Mouse (Mus musculus) gastrocnemius, postnatal 10 days (tissue): ENCODE measurements around the gene Skap2. TPM values are rescaled to one million over a fixed set of nuclear protein-coding genes. Genes with fewer than 3 reads are reported as not detected.

ENCODE experiments used
- DNase-seq: peaks from one replicate; pipeline ENCODE4 v3.0.0; 2021; ENCODE audit warnings: mixed read lengths
- long read RNA-seq, 2 experiments: library from polyadenylated mRNA; stranded (forward); transcript quantifications; one replicate each; pipeline ENCODE4 v2.0.0; 2021
- total RNA-seq, 2 experiments: library from RNA; stranded (reverse); gene quantifications; 2 replicates each; pipeline ENCODE4 v1.2.3; 2021

Gene Skap2
- 1 to 10 TPM; 6.1 to 9.1 TPM for total RNA-seq
- long read RNA-seq, experiment 1, transcript Skap2-205 (13 exons, 3,382 nt), result major isoform, 8 of 9 reads
- long read RNA-seq, experiment 1, partial matches to known transcripts, result 0 of 9 reads
- long read RNA-seq, experiment 1, other reads (novel, unspliced or antisense), result 1 of 9 reads
- long read RNA-seq, experiment 2, transcript Skap2-205 (13 exons, 3,382 nt), result major isoform, 7 of 7 reads
- long read RNA-seq, experiment 2, partial matches to known transcripts, result 0 of 7 reads
- long read RNA-seq, experiment 2, other reads (novel, unspliced or antisense), result 0 of 7 reads

GRCm38 (mm10) chr6:52012409-52013244 lies at the start of gene Skap2:
Gene Skap2 (minus strand): TSS chr6:52012549.
- DNase-seq, result peak; percentile 98

GRCm38 (mm10) chr6:52058899-52059448 lies 46.6 kb upstream of the Skap2 start:
- no peak for DNase-seq

GRCm38 (mm10) chr6:52058120-52058519 lies 45.8 kb upstream of the Skap2 start:
- no peak for DNase-seq

- DNase-seq, result no peak
Measured at GRCm38 (mm10) chr6:52053567-52054561, 41.5 kb upstream of the Skap2 start.

- DNase-seq, result no peak
Measured at GRCm38 (mm10) chr6:52050062-52050461, 37.7 kb upstream of the Skap2 start.

- DNase-seq, result peak; percentile 28
Measured at GRCm38 (mm10) chr6:52045517-52045916, 33.2 kb upstream of the Skap2 start.

GRCm38 (mm10) chr6:52036077-52036476 lies 23.7 kb upstream of the Skap2 start:
- no peak for DNase-seq

GRCm38 (mm10) chr6:52031181-52031580 lies 18.8 kb upstream of the Skap2 start:
- DNase-seq, result no peak

- DNase-seq, result no peak
Measured at GRCm38 (mm10) chr6:52028131-52028530, 15.8 kb upstream of the Skap2 start.

GRCm38 (mm10) chr6:52027181-52027580 lies 14.8 kb upstream of the Skap2 start:
- DNase-seq, result no peak

GRCm38 (mm10) chr6:52026281-52026680 lies 13.9 kb upstream of the Skap2 start:
- no peak for DNase-seq

- no peak for DNase-seq
Measured at GRCm38 (mm10) chr6:52024730-52025129, 12.4 kb upstream of the Skap2 start.

- DNase-seq, result no peak
Measured at GRCm38 (mm10) chr6:52022363-52022762, 10.0 kb upstream of the Skap2 start.

- DNase-seq, result no peak
Measured at GRCm38 (mm10) chr6:52020276-52020675, 7.9 kb upstream of the Skap2 start.

- no peak for DNase-seq
Measured at GRCm38 (mm10) chr6:52013245-52013945, 1.0 kb upstream of the Skap2 start.

- no peak for DNase-seq
Measured at GRCm38 (mm10) chr6:52011559-52012408, 565 bp downstream of the Skap2 start.

GRCm38 (mm10) chr6:52009385-52009784 lies 3.0 kb downstream of the Skap2 start:
- no peak for DNase-seq

- no peak for DNase-seq
Measured at GRCm38 (mm10) chr6:52008757-52009156, 3.6 kb downstream of the Skap2 start.

- DNase-seq, result no peak
Measured at GRCm38 (mm10) chr6:52006649-52007218, 5.6 kb downstream of the Skap2 start.
